ENCODE assay signal across 9 mouse cellular contexts in the genomic region with DNA sequence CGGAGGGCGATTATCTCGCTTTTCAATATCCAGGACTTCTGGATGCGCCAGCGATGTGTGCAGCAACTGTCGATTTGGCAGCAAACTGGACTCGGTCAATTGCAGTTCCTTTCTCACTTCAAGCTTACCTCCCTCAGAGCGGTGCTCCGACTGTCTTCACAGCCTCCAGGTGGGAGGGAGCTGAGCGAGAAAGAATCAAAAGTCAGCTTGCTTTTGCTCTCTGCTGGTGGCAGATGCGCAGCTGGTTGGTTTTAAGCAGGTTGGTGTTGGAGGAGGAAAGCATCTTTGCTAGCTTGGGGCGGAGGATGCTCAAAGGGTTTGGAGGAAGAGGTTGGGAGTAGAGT. TPM values are rescaled to one million over a fixed set of nuclear protein-coding genes. Genes with fewer than 3 reads are reported as not detected.
DNase-seq lines count a peak whose midpoint lies in the region; ATAC-seq and TF ChIP-seq lines count a peak whose summit lies in the region.
"Had no signal": no experiment of that assay in that cellular context is flagged by ENCODE, and none has a peak within 500 bp of the region (broad histone marks: within the 10 kb centered on the region; RNA-seq: fewer than 3 reads in every experiment).

A gene (plus strand): TSS at position 72 of the 344 bp plus-strand sequence.

- no peaks in the 10 kb centered on the region for H3K36me3 ChIP-seq in kidney, embryonic 15.5 days
- H3K36me3 ChIP-seq in embryonic facial prominence, embryonic 12.5 days = no peaks in the 10 kb centered on the region
- H3K36me3 ChIP-seq in intestine, embryonic 15.5 days = no peaks in the 10 kb centered on the region
- no peaks in the 10 kb centered on the region for H3K36me3 ChIP-seq in liver, embryonic 12.5 days
- no peaks in the 10 kb centered on the region for H3K36me3 ChIP-seq in thymus, adult 2 months (ENCODE audit: control insufficient read depth, insufficient read depth, low read length)

- 5% methylated on average over 12 of the region's 12 CpGs for WGBS in kidney, embryonic 15.5 days
- 7% methylated on average over 12 of the region's 12 CpGs for WGBS in embryonic facial prominence, embryonic 12.5 days
- 4% methylated on average over 12 of the region's 12 CpGs for WGBS in intestine, embryonic 15.5 days
- WGBS in liver, embryonic 12.5 days (ENCODE audit: insufficient replicate concordance) = 13% methylated on average over 12 of the region's 12 CpGs
- WGBS in thymus, adult 2 months = 22% methylated on average over 12 of the region's 12 CpGs

- H3K4me3 ChIP-seq in kidney, embryonic 15.5 days (replicated peaks) = peak within 1 kb of the TSS; percentile 51
- peak within 1 kb of the TSS; percentile 51 for H3K4me3 ChIP-seq in embryonic facial prominence, embryonic 12.5 days
- peak within 1 kb of the TSS; percentile 42 for H3K4me3 ChIP-seq in intestine, embryonic 15.5 days (replicated peaks)
- H3K4me3 ChIP-seq in liver, embryonic 12.5 days = peak within 1 kb of the TSS; percentile 34
- no peak within 1 kb of the TSS for H3K4me3 ChIP-seq in thymus, adult 2 months (ENCODE audit: control insufficient read depth, insufficient read depth, low read length)
- H3K4me3 ChIP-seq: myocyte had no signal

- H3K9ac ChIP-seq in kidney, embryonic 15.5 days = peak within 1 kb of the TSS; percentile 7; the same call in 1 of the 2 replicates
- H3K9ac ChIP-seq in embryonic facial prominence, embryonic 12.5 days = peak within 1 kb of the TSS; percentile 44; the same call in 1 of the 2 replicates
- H3K9ac ChIP-seq in intestine, embryonic 15.5 days = no peak within 1 kb of the TSS
- no peak within 1 kb of the TSS for H3K9ac ChIP-seq in liver, embryonic 12.5 days

- no peak for TF ChIP-seq CTCF in thymus, adult 2 months (IDR thresholded peaks at IDR 0.05; ENCODE audit: borderline replicate concordance, control insufficient read depth, extremely low read depth, insufficient read depth, low read length, poor library complexity)

- no peaks in the 10 kb centered on the region for H3K9me3 ChIP-seq in kidney, embryonic 15.5 days (replicated peaks)
- H3K9me3 ChIP-seq in embryonic facial prominence, embryonic 12.5 days = no peaks in the 10 kb centered on the region
- no peaks in the 10 kb centered on the region for H3K9me3 ChIP-seq in intestine, embryonic 15.5 days
- no peaks in the 10 kb centered on the region for H3K9me3 ChIP-seq in liver, embryonic 12.5 days (replicated peaks)

- no peak for DNase-seq in kidney, adult 9 months
- DNase-seq in thymus, adult 2 months = no peak
- DNase-seq in urinary bladder, postnatal 36 days (ENCODE audit: low spot score in 2 of 2) = no peak
- DNase-seq in cerebellum, adult 11-12 months = no peak

- H3K4me1 ChIP-seq in kidney, embryonic 15.5 days = peaks cover 18% of the 10 kb centered on the region
- peaks cover 17% of the 10 kb centered on the region; the same call in 1 of the 2 replicates for H3K4me1 ChIP-seq in embryonic facial prominence, embryonic 12.5 days
- peaks cover 10% of the 10 kb centered on the region; the same call in 1 of the 2 replicates for H3K4me1 ChIP-seq in intestine, embryonic 15.5 days (replicated peaks)
- no peaks in the 10 kb centered on the region; the same call in 1 of the 2 replicates for H3K4me1 ChIP-seq in liver, embryonic 12.5 days
- H3K4me1 ChIP-seq in thymus, adult 2 months (replicated peaks; ENCODE audit: control insufficient read depth, insufficient read depth, low read length) = no peaks in the 10 kb centered on the region

- H3K27me3 ChIP-seq in kidney, embryonic 15.5 days = peaks cover 63% of the 10 kb centered on the region
- H3K27me3 ChIP-seq in embryonic facial prominence, embryonic 12.5 days = peaks cover 47% of the 10 kb centered on the region
- H3K27me3 ChIP-seq in intestine, embryonic 15.5 days (replicated peaks) = peaks cover 30% of the 10 kb centered on the region
- peaks cover 40% of the 10 kb centered on the region for H3K27me3 ChIP-seq in liver, embryonic 12.5 days (replicated peaks)
- H3K27me3 ChIP-seq in thymus, adult 2 months (ENCODE audit: control insufficient read depth, insufficient read depth, low read length) = no peaks in the 10 kb centered on the region; the same call in 1 of the 2 replicates

- no peak within 1 kb of the TSS for H3K27ac ChIP-seq in kidney, embryonic 15.5 days
- no peak within 1 kb of the TSS for H3K27ac ChIP-seq in embryonic facial prominence, embryonic 12.5 days
- no peak within 1 kb of the TSS for H3K27ac ChIP-seq in intestine, embryonic 15.5 days
- H3K27ac ChIP-seq in liver, embryonic 12.5 days = no peak within 1 kb of the TSS
- H3K27ac ChIP-seq in thymus, adult 2 months (ENCODE audit: control insufficient read depth, insufficient read depth, low read length) = no peak within 1 kb of the TSS

- peak within 1 kb of the TSS; percentile 94 for H3K4me2 ChIP-seq in kidney, embryonic 15.5 days
- H3K4me2 ChIP-seq in embryonic facial prominence, embryonic 12.5 days (replicated peaks) = peak within 1 kb of the TSS; percentile 96
- H3K4me2 ChIP-seq in intestine, embryonic 15.5 days (replicated peaks) = peak within 1 kb of the TSS; percentile 89
- H3K4me2 ChIP-seq in liver, embryonic 12.5 days = peak within 1 kb of the TSS; percentile 59

- peak; percentile 4; the same call in 1 of the 2 replicates for ATAC-seq in kidney, embryonic 15.5 days (replicated peaks; ENCODE audit: low FRiP score)
- ATAC-seq in embryonic facial prominence, embryonic 12.5 days (ENCODE audit: insufficient number of reproducible peaks, insufficient read depth, low FRiP score, low TSS enrichment) = no peak; the same call in 1 of the 2 replicates
- ATAC-seq in intestine, embryonic 15.5 days = no peak
- no peak for ATAC-seq in liver, embryonic 12.5 days

- TF ChIP-seq POLR2A in thymus, adult 2 months (IDR thresholded peaks at IDR 0.05; ENCODE audit: control insufficient read depth, extremely low read depth, insufficient read depth, low read length, poor library complexity) = no peak

RNA-seq across cellular contexts. Expression of the gene that starts here (rescaled TPM):
- 1.1 and 1.4 TPM in 2 replicates for polyA plus RNA-seq in kidney, embryonic 15.5 days (2015; fragmentation: Nextera tagmentation; extraction: Ambion mirVana)
- polyA plus RNA-seq in embryonic facial prominence, embryonic 12.5 days (2016; fragmentation: Nextera tagmentation; extraction: Ambion mirVana) = 5.0 and 5.5 TPM in 2 replicates
- 0.30 and 0.38 TPM in 2 replicates for polyA plus RNA-seq in intestine, embryonic 15.5 days (2015; fragmentation: Nextera tagmentation; extraction: Ambion mirVana)
- polyA plus RNA-seq in liver, embryonic 12.5 days (2016; fragmentation: Nextera tagmentation; extraction: Ambion mirVana) = 0.07 and 0.12 TPM in 2 replicates
- not detected in 2 replicates for polyA plus RNA-seq in thymus, adult 2 months (2012; rRNA removed)
- polyA plus RNA-seq: myocyte had no signal

Comparison
In these comparisons a context has a peak if more than half of its experiments do, and no peak if none do; other contexts are left out.
1. H3K9ac ChIP-seq: peak in kidney, embryonic 15.5 days (single experiment) and embryonic facial prominence, embryonic 12.5 days (single experiment); none in intestine, embryonic 15.5 days (single experiment) and liver, embryonic 12.5 days (single experiment).
2. Peak in every context shown above with its lines, with median percentiles within 50 percentile points of each other: H3K4me2 ChIP-seq.